Mouse (Mus musculus): ENCODE measurements around the gene Coro2a. TPM values are rescaled to one million over a fixed set of nuclear protein-coding genes. Genes with fewer than 3 reads are reported as not detected.
"Not testable (repeated sequence)": the region's sequence is repeated elsewhere in the genome, so short reads cannot be mapped to it uniquely, and the experiment has no call there.

Coro2a gene
- total RNA-seq, 2 experiments from 2014 or later: 0.54 to 1.2 TPM

DNA sequence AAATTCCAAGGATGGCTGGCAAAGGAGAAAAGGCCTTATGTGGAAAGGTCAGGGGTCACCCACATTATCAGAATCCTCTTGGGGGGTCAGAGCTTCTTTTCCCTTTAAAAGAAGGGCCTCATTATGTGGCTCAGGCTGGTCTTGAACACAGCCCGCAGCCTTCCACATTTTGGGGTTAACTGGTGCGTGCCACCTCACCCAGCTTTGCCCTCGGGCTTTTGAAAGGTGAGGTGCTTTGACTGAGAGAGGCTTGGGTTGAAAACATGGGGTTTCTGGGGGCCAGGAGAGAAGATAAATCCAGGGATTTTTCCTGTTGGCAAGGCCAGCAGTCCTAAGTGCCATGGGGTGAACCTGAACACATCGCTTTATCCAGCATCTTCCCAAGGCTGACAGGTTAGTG is 15.5 kb downstream of the Coro2a start:
- DNase-seq: no peak

DNA sequence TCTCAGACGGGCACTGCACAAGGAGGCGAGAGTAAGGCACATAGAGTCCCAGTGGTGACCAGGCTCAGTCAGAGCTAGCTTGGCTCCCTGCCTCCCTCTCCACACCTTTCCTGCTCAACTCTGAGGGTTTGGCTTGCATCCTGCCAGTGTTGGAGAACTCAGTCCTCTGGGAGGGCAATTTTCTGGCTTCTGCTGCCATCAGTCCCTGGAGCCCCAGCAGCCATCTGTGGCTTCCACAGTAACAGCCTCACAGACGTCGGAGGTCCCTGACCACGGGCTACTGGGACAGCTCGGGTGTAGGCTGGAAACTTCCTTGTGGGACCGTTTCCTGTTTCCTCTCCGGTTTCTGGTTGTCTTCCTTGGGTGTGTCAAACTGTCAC is 16.2 kb downstream of the Coro2a start:
- intact Hi-C loops (cut with DNase I): loop anchor here (1.0 kb wide), 1 partner anchor 12 kb away; no protein-coding TSS in a partner anchor
- no peak for DNase-seq

More for the DNA sequence above, 15.5 kb downstream of the Coro2a start:
- intact Hi-C loops (cut with DNase I): no loop called here

DNA sequence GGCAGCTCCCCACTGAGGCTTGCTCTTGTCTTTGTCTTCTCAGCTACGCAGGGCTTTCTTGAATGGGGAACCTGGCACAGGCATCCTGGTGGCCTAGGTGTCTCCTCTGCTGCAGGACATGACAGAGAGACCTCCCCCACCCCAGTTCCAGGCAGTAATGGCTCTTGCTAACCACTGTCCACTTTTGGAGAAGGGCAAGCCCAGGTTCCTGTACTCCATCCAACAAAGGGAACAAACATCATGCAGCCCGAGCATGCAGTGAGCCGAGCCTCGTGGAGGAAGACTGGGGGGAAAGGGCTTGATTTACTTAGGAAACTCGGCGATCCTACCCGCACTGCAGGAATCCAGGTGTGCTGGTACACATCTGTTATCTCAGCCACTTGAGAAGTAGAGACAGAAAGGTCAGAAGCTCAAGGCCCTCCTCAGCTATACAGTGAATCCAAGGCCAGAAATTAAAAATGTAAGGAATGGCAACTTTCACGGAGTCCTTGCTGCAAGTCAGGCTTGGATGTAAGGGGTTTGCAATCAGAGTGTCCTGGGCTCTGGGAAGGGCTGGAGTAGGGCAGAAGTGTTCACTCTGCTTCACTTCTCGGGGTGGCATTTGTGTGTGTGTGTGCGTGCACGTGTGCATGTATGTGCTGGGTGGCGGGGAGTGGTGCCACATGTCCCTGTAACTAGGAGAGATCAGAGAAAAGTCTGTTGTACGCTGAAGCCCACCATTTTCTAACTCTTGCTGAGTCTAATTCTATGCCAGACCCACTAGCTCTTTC is 16.8 kb downstream of the Coro2a start:
- intact Hi-C loops (cut with DNase I): loop anchor here (1.0 kb wide), 1 partner anchor 11 kb away; no protein-coding TSS in a partner anchor
- DNase-seq: no peak

DNA sequence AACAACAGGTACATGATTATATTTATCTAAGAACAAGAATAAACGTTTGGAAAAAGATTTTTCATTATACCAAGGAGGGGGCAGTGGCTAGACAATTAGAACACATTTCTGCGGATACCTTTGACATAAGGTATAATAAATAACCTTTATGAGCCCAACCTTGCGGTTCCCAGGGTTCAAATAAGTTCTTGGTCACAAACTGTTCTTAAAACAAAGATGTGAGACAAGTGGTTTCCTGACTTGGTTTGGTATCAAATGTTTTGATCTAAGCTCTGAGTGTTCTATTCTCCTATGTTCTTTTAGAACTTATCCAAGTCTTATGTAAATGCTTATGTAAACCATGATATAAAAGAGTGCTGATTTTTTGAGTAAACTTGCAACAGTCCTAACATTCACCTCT is 17.5 kb downstream of the Coro2a start:
- DNase-seq; intact Hi-C loops (cut with DNase I): not testable (repeated sequence)

DNA sequence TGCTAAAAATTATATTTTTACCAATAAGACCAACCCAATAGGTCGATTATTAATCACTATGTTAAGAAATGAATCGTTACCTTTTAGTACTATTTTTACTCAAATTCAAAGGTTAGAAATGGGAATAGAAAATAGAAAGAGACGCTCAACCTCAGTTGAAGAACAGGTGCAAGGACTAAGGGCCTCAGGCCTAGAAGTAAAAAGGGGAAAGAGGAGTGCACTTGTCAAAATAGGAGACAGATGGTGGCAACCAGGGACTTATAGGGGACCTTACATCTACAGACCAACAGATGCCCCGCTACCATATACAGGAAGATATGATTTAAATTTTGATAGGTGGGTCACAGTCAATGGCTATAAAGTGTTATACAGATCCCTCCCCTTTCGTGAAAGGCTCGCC is 17.9 kb downstream of the Coro2a start:
- DNase-seq; intact Hi-C loops (cut with DNase I): not testable (repeated sequence)

DNA sequence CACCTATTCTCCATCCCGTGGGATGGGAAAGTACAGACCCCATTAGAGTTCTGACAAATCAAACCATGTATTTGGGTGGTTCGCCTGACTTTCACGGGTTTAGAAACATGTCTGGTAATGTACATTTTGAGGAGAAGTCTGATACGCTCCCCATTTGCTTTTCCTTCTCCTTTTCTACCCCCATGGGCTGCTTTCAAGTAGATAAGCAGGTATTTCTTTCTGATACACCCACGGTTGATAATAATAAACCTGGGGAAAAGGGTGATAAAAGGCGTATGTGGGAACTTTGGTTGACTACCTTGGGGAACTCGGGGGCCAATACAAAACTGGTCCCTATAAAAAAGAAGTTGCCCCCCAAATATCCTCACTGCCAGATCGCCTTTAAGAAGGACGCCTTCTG is 20.0 kb downstream of the Coro2a start:
- DNase-seq; intact Hi-C loops (cut with DNase I): not testable (repeated sequence)

DNA sequence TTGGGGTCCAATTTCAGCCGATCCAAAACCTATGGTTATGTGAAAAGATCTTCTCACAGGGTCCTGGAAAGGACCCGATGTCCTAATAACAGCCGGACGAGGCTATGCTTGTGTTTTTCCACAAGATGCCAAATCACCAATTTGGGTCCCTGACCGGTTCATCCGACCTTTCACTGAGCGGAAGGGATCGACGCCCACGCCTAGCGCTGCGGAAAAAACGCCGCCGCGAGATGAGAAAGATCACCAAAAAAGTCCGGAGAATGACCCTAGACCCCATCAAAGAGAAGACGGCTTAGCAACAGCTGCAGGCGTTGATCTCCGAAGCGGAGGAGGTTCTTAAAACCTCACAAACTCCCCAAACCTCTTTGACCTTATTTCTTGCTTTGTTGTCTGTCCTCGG is 20.4 kb downstream of the Coro2a start:
- not testable (repeated sequence) for DNase-seq

DNA sequence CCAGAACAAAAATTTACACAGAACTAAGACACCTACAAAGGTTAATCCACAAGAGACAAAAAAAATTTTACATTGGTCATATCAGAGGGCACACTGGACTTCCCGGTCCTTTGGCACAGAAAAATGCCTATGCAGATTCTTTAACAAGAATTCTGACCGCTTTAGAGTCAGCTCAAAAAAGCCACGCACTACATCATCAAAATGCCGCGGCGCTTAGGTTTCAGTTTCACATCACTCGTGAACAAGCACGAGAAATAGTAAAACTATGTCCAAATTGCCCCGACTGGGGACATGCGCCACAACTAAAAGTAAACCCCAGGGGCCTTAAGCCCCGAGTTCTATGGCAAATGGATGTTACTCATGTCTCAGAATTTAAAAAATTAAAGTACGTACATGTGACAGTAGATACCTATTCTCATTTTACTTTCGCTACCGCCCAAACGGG is 21.2 kb downstream of the Coro2a start:
- intact Hi-C loops (cut with DNase I); DNase-seq: not testable (repeated sequence)

More for the DNA sequence above, 20.4 kb downstream of the Coro2a start:
- intact Hi-C loops (cut with DNase I): not testable (repeated sequence)

DNA sequence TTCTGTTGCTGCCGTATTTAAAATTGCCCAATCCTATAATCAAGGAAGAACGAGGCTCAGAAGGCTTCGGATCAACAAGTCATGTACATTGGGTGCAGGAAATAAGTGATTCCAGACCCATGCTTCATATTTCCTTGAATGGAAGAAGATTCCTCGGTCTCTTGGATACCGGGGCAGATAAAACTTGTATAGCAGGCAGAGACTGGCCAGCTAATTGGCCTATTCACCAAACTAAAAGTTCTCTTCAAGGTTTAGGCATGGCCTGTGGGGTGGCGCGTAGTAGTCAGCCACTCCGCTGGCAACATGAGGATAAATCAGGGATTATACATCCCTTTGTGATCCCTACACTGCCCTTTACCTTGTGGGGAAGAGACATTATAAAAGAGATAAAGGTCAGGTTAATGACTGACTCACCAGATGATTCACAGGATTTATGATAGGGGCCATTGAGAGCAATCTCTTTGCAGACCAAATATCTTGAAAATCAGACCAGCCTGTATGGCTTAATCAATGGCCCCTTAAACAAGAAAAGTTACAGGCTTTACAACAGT is 23.1 kb downstream of the Coro2a start:
- intact Hi-C loops (cut with DNase I); DNase-seq: not testable (repeated sequence)

DNA sequence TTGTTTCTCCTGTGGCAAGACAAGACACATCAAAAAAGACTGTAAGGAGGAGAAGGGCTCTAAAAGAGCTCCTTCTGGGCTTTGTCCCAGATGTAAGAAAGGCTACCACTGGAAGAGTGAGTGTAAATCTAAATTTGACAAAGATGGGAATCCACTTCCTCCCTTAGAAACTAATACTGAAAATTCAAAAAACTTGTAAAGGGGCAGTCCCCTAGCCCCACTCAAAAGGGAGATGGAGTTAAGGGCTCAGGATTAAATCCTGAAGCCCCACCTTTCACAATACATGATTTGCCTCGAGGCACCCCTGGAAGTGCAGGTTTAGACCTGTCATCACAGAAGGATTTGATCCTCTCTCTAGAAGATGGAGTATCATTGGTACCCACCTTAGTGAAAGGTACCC is 23.8 kb downstream of the Coro2a start:
- DNase-seq: no peak
- intact Hi-C loops (cut with DNase I): no loop called here

DNA sequence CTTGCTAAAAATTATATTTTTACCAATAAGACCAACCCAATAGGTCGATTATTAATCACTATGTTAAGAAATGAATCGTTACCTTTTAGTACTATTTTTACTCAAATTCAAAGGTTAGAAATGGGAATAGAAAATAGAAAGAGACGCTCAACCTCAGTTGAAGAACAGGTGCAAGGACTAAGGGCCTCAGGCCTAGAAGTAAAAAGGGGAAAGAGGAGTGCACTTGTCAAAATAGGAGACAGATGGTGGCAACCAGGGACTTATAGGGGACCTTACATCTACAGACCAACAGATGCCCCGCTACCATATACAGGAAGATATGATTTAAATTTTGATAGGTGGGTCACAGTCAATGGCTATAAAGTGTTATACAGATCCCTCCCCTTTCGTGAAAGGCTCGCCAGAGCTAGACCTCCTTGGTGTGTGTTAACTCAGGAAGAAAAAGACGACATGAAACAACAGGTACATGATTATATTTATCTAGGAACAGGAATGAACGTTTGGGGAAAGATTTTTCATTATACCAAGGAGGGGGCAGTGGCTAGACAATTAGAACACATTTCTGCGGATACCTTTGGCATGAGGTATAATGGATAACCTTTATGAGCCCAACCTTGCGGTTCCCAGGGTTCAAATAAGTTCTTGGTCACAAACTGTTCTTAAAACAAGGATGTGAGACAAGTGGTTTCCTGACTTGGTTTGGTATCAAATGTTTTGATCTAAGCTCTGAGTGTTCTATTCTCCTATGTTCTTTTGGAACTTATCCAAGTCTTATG is 26.3 kb downstream of the Coro2a start:
- intact Hi-C loops (cut with DNase I); DNase-seq: not testable (repeated sequence)

DNA sequence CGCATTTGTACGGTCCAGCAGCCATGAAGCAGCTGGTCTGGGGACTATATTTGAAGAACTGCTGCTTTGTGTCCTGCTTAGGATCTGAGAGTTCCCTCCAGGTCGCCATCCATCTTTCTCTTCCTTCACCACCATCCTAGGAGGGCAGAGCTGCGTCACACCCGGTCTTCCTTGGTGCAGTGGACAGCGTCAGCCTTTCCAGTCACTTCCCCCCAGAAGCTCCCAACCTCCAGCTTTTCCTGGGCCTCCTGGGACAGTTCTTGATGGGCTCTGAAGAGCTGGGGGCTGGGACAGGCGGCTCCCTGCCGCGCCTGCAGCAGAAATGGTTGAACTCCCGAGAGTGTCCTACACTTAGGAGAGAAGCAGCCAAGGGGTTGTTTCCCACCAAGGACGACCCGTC is 27.2 kb downstream of the Coro2a start:
- no peak for DNase-seq
- intact Hi-C loops (cut with DNase I): loop anchor here (1.0 kb wide), 1 partner anchor 10 kb away; no protein-coding TSS in a partner anchor

DNA sequence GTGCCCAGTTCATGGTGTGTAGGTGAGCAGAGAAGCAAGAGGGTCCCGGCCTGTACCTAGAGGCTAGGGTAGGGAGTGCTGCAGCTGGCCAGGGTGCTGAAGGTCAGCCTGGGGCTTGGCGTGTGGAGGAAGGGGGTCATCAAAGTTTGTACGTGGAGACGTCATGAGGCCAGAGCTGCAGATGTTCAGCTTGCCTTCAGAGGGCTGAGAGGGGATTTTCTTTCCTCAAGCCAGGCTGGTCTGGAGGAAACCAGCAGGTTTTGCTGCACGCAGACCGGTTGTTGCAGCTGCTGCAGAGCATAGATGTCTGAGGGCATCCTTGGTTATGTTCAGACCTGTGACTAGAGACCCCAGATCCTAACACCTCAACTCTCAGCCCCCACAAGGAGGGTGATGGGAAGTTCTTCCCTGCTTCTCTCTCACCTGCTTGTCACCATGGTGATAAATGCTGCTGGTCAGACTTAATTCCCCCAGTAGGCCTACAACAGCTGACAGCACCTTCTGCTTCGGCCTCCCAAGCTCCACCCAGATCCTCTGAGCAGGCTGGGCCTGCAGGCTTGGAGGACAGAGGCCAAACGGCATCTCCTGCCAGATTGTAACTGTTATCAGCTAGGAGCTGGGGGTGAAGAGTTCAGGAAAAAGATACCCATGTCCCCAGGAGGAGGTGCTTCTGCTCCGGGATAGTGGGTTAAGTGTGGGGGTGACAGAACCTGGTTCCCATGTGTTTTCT is 27.8 kb downstream of the Coro2a start:
- no peak for DNase-seq
- intact Hi-C loops (cut with DNase I): loop anchor here (1.0 kb wide), 1 partner anchor 11 kb away; no protein-coding TSS in a partner anchor

DNA sequence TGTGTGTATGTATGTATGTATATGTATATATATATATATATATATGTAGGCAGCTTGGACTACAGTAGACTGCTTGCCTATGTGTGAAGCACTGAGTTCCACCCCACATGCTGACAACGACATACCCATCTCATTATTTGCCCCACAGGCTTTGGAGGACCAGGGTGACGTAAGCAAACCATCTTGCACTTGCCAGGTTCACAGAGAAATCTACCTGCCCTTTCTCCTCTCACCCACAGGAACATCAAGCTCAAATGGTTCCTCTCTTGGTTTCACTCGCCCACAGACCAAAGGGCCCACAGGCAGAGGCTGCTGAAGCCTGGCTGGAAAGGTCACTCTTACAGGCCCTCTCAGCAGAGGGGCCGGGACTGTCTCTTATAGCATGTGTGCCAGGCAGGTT is 29.4 kb downstream of the Coro2a start:
- intact Hi-C loops (cut with DNase I): no loop called here
- no peak for DNase-seq

DNA sequence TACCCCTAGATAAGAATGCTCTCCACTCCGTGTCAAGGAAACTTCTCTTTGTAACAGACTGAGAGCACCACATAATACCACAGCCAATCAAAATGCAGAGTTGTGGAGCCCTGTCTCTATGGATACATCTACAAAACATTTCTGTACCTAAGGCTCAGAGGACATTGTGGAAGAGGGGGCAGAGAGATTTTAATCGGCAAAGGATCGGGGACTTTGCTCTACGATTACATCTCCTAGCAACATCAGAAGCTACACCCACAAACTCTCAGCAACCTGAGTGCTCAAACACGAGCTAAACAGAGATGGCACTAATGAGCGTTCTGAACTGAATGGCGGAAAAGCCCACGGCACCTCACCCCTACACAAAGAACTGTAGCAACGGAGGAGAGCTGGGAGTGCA is 30.3 kb downstream of the Coro2a start:
- intact Hi-C loops (cut with DNase I): no loop called here
- DNase-seq: no peak

DNA sequence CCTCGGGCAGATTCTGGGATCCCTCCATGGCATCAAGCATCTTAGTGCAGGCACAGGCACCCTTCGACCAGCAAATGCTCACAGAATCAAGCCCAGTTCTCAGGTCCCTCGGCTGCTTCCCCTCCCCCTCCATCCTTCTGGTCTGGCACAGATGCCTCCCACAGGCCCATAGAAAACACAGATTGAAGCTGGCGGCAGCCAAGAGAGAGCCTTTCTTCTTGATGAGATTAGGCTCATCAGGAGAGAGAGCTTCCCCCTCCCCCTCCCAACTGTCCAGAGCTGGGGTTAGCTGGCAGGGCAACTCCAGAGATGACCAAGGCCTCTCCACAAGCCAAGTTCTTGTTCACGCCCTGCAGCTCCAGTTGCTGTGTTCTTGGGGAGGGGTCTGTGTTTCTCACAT is 32.3 kb downstream of the Coro2a start:
- intact Hi-C loops (cut with DNase I): no loop called here
- DNase-seq: no peak

DNA sequence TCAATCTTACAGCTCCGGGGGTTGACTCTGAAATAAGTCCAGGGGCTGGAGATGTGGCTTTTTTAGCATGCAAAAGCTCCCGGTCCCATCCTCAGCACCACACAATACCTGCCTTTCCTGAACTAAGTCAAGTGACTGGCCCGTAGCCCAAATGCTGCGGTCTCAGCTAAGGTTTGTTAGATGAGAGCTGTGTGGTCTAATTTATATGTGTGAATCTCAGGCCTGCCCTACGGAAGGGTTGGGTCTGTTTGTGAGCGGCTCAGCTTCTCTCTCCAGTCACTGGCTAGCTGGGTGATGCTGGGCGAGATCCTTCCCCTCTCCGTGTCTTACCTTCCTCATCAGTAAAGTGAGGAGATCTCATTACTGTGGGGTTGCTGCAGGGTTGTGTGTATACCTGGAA is 33.8 kb downstream of the Coro2a start:
- DNase-seq: no peak
- intact Hi-C loops (cut with DNase I): no loop called here

DNA sequence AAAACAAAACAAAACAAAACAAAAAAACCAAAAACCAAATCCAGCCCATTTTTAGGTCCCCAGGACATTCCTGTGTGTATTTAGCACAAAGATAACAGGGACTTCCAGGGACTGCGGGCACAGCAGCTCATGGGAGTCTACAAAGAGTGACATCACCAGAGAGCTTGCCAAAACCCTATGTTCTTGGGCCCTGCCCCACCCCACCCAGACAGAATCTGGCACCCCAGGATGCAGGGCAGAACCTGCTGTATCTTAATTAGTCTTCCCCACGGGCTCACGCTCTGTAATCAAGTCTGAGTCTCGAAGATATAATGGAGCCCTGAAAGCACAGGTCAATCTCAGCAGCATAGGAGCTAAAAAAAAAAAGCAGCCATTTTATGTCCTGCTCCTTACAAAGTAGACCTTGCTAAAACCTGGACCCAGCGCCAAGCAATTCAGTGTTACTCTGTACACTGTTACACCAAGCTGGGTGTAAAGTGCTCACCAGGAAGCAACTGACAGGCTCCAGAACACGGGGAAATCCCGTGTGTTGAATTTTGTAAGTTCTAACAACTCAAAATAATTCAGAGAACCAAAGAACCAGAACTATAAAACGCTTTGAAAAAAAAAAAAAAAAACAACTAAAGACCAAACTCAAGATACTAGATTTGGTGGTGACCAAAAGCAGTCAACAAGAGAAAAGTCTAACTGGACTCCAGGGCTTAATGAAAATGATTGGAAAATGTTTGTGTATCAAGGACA is 34.9 kb downstream of the Coro2a start:
- no peak for DNase-seq
- intact Hi-C loops (cut with DNase I): no loop called here

DNA sequence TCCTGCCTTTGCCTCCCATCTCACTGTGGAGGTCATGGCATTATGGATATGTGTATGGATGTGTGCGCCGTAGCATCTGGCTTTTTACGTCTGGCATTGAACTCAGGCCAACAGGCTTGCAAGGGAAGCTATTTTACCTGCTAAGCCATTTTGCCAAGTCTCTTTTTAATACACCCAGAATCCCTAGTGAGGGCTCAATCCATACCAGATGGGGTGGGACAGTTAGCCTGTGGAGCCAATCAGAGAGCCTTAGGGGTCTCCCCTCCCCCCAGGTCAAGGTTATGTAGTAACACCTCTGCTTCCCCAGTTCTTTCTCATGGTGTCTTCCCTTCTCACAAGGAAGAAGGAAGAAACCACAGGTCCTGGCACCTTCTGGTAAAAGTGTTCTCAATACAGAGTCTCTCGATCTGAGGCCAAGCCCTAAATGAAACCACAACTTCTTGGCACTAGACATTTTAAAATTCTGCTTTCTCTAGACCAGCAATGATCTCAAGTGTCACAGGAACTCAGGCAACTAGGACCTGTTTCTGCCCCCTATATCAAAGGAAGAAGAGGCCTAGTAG is 36.5 kb downstream of the Coro2a start:
- no peak for DNase-seq
- intact Hi-C loops (cut with DNase I): no loop called here
